Mouse (Mus musculus) urinary bladder, postnatal 4 days (tissue): ENCODE results near the gene Stmnd1.
"Not testable (repeated sequence)": the region's sequence is repeated elsewhere in the genome, so short reads cannot be mapped to it uniquely, and the experiment has no call there.

Experiments
- DNase-seq, 2 experiments: peaks; one replicate each; pipeline ENCODE4 v3.0.0; 2021 to 2022; ENCODE audit warnings: low spot score in 2 of 2

Stmnd1 gene

DNA sequence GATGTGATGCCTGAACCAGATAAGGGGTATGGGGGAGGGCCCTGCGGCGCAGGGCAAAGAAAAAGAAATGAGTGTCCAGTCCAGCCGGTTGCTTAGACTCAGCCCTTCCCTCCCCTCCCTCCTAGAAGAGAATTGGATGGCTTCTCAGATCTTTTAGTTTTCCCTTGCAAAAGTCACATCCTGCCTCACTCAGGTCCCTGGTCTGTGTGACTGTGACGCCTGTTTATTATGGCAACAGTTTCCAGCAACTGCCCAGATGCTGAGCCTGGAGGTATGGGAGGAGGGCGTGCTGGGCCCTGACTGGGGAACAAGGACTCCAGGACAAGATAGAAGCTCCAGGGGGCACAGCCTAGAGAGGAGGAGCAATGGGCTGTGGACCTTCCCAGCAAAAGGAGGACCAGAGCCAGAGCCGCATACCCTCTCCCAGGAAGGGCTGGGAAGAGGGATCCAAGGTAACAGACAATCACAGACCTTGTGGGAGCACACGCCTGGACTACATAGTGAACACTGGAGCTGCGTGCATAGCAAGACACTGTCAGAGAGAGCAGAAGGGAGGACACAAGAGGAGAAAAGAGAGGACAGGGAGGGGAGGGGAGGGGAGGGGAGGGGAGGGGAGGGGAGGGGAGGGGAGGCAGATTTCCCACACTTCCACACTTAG is at the start of gene Stmnd1:
TSS of gene Stmnd1 (plus strand) at position 269 of the 658 bp plus-strand sequence.
- peak in 1 of 2 experiments; percentile 32 for DNase-seq

DNA sequence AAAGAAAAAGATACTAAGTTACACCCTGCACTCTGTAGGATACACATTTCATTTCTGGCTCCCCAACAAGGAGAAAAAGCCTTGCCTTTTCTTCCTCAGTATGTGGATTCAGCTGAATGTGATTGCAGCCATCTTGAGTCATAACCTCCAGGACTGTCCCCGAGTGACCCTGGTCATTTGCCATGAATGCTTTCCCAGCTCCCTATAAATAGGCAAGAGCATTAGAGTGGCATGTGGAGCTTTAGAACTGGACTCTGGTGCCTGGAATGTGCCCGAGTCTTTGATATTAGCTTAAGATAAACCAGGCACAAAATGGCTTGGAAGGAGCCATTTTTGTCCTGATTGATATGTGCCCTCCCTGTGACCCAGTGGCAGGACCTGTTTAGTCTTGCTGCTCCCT is 46.6 kb upstream of the Stmnd1 start:
- no peak for DNase-seq

DNA sequence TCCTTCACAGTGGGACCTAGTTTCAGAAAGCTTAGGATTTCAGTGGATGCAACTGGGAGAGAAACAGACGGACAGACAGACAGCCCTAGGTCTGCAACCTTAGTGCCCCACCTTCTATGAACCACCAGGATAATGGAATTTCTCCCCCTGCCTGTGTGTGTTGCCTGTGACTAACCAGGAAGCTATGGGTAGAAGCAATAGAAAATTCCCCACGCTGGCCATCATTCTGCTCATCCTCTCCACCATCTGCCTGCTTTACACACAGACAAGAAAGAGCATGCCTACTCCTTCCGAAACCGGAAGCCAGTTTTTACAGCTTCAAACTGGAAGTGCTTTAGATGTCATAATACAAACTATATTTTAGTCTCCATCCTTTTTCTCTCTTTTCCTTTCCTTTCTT is 46.0 kb upstream of the Stmnd1 start:
- no peak for DNase-seq

DNA sequence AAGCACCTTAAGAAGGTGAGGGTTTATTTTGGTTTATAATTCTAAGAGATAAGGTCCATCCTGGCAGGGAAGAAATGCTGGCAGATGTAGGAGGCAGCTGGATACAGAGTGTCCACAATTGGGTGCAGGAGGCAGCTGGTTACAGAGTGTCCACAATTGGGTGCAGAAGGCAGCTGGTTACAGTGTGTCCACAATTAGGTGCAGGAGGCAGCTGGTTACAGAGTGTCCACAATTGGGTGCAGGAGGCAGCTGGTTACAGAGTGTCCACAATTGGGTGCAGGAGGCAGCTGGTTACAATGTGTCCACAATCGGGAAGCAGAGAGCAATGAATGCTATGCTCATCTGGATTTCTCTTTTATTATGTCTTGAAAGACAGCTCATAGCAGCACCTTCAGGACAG is 44.8 kb upstream of the Stmnd1 start:
- not testable (repeated sequence) for DNase-seq

DNA sequence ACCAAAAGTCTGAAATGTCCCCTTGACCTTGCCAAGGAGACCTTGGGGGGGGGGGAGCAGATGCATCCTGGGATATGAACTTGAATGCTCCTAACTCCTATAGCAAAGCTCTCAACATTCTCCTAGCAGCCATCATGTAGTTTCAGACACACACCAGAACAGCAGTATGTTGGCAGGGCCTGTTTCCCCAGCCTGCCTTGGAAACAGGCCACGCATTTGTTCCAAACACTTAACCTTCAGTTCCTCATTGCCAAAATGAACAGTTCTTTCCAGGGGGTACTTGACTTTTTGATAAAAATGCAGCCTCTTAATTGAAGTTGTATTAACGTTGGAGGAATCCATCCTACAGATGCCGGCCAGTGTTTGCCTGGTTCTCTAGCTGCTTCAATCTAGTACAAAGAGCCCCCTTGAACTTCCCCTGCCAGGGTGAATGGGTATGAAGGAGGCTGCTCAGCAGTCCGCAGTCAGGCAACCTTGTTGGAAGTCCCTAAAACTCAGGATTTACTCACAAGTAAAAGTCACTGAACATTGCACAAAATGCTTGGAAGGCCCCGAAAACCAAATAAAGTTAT is 41.9 kb upstream of the Stmnd1 start:
- no peak for DNase-seq

DNA sequence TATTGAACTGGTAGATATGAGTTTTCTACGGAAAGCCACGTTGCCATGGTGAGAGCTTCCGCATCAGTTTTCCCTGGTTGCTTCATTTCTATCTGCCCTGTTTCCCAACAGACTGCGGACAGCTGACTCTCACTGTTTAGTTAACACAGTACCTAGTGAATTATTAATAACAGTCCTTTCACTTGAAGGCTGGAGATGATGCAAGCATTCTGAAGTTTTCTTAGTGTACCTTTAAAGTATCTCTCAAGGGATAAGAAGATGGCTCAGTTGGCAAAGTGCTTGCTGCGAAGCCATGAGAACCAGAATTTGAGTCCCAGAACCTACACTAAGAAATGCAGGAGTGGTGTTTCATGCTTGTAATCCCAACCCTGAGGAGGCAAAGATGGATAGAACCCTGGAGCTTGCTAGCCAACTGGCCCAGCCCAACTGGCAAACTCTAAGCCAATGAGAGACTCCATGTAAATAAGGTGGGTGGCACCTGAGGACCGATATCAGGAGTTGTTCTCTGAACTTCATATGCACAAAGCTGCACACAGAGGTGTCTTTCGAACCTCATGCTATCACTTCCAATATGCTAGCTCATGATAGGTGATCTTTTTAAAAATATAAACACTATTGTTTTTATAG is 35.7 kb upstream of the Stmnd1 start:
- no peak for DNase-seq

DNA sequence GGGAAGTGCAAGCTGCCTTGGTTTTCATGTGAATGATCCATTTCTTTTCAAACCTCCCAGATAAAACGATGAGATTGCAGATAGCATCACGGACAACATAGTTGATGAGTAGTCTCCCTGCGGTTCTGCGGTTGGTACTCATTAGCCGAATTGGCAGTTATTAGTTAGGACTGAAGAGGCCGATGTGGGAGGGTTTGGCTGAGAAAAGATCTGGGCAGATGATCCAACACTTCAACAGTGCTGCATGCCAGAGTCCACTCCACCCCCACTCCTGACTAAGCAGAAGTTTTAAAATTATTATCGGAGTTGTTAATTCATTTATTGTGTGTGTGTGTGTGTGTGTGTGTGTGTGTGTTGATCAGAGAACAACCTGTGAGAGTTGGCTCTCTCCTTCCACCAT is 34.7 kb upstream of the Stmnd1 start:
- no peak for DNase-seq

DNA sequence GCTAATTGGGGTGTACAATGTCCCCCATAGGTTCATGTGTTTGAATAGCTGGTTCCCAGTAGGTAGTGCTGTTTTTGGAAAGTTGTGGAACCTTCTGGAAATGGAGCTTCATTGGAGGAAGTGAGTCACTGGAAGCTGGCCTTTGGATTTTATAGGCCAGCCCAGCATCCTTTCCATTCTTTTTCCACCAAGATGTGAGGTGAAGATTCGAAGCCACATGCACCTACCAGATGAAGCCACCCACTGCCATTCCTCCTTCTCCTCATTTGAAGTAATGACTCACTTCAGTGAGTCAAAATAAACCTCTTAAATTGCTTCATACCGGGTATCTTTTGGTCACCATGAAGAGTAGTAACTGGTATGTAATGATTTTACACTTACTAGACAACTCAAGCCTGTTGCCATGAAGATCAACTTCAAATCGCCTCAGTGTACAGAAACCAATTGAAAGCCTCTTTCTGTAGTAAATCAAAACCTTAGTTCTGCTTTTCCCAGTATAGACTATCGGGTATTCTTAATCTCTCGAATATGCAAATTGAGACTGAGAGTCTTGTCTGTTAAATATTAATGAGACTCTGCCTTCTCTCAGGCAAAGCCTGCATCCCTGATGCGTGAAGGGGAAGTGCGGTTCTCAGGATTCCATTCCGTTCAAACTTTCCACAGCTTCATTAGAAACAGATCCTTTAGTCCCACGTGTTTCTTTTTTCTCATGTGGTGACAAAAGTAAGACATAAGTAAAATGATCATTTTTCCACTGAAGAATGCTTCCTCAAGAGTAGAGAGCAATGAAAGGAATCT is 31.9 kb upstream of the Stmnd1 start:
- no peak for DNase-seq

DNA sequence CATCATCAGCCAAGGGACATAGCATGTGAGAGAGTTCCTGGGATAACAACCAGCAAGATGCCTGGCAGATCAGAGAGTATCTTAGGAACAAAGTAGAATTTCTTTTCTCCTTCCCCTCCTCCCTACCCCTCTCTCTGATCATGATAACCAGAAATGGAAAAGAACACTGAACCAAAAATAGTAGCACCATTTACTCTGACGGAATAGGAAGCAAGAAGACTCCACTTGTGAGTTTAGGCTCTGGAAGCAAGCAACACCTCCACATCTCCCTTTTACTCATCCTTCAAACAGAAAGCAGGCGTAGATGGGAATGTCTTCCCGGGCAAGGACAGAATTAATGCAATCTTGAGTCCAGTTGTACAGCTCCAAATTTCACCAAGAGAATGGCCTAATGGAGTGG is 19.8 kb upstream of the Stmnd1 start:
- no peak for DNase-seq

DNA sequence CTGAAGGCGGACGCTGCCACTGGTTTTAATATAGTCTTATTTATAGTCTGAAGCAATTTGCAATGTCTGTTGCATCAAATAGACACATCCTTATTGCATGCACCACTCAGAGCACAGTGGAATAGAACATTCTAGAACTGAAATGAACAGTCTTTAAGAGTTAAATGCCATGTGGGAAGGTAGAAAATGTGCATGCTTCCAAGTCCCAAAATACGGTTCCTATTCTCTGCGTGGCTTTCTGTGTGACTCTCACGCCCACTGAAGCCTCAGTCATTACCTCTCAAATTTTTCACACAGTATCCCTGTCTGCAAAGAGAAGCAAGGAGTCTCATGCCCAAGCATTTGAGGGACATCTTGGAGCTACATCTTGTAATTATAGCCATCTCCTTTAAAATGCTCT is 19.4 kb upstream of the Stmnd1 start:
- no peak for DNase-seq

DNA sequence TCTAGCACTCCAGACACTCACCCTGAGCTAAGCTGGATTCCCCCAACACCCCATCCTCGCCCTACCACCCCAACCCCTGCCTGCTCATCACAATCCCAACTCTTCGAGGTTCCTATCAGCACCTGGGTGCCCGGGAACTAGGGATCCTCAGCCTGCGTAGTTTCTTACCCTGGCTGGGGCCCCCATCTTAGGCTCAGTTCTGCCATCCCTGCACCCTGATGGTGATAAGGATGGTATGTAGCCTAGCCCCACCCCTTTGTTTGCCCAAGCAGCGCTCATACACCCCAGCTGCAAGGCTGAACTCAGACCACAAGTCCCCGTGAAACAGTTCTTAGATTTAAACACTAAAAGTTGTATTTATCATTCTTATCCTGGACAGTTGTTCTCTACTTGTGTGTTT is 17.9 kb upstream of the Stmnd1 start:
- no peak for DNase-seq

DNA sequence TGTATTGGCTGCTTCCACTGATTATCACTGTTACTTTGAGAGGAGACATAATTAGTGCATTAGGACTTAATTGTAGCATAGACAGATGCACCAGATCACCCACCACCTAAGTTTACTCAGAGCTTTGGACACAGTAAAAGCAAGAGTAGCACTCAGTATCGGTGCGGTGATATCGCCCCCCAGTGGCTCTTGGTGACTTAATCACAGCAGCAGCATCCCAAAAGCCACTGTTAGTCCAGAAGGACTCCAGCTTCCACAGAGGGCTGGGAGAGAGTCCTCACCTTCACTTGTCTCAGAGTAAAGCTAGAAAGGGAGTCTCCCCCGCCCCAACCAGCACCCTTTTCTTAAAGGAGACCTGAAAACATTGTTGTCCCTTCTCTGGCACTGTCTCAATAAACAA is 15.7 kb upstream of the Stmnd1 start:
- DNase-seq: peak; percentile 40 to 77

DNA sequence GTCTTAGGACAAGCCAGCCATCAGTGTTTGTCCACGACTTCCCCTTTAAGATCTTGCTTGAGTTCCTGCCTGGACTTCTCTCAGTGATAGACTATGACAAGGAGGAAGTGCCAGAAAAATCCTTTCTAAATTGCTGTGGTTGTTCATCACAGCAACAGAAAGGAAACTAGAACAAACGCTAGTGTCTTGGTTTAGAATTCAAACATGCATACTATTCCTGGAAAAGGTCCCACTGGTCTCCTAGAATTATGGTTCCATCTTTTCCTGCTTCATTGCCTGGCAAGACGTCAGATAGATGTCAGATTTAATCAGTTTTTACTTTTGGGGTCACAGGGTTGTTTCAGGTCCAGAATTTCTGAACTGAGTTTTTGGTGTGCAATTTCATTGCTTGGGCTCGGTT is 14.0 kb upstream of the Stmnd1 start:
- no peak for DNase-seq

DNA sequence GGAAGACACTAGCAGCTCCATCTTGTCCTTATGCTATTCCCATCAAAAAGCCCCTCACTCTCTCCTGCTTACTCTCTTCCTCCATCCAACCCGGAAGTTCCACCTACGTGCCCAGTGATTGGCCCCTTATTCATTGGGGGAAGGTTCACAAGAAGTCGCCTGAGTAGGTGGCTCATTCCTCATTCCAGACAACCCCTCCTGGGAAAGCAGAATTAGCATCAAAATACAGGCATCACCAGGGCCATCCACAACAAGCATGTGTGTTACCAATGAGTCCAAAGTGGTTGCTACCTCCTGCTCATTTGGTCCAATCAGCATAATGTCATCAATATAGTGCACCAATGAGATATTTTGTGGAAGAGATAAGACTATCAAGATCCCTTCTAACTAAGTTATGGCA is 12.3 kb upstream of the Stmnd1 start:
- no peak for DNase-seq

DNA sequence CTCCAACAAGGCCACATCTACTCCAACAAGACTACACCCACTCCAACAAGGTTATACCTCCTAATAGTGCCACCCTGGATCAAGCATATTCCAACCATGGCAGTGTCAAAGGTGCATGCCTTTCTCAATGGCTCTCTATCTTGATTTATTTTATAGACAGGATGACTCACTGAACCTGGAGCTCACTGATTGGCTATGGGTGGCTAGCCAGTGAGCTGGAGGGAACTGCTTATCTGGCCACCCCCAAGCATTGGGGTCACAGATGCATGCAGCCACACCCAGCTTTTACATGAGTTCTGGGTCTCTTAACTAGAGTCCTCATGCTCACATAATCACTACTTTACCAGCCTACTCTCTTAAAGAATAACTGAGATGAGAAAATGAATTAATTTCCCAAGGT is 5.7 kb upstream of the Stmnd1 start:
- no peak for DNase-seq

DNA sequence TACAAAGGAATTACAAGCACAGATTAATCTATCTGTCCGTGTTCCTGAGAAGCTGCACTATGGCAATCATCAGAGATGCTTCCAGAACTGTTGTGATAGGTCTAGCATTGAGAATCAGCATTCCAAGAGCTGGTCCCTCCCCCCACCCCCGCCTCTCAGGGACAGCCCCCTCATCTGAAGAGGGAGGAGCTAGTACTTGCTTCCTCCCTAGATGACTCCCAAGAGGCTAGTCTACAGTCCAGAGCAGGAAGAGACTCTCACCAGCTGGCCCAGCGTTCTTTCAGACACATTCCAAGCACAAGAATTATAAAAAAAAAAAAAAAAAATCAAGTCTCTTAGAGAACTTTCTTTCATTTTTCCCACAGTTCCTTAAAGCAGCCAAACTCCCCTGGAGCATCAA is 5.2 kb upstream of the Stmnd1 start:
- DNase-seq: no peak

DNA sequence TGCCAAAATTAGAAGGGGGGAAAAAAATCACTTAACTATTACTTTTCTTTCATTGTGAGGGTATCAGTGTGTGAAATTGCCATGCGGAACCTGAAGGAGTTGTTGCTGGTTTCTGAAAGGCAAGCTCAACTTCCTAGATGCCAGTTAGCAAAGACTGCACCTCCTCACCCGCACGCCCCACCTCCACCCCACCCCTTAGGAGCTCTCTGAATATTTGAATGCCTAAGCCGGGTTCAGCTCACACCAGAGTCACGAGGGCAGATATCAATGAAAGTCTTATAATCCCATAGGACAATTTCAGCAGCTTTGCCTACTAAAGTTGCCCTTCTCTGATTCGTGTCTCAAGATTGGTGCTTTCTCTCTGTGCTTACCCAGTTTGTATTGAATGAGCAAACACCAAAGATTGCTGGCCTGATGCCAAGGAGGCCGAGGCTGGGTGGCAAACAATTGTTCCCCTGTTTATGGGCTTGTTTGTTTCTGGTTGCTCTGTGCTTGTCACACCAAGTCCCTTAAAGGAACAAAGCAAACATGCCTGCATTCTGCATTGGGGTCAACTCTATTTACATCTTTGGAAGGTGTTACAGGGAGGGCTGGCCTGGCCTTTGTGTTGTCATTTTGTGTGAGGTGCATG is 4.6 kb upstream of the Stmnd1 start:
- peak; percentile 38 to 73 for DNase-seq

DNA sequence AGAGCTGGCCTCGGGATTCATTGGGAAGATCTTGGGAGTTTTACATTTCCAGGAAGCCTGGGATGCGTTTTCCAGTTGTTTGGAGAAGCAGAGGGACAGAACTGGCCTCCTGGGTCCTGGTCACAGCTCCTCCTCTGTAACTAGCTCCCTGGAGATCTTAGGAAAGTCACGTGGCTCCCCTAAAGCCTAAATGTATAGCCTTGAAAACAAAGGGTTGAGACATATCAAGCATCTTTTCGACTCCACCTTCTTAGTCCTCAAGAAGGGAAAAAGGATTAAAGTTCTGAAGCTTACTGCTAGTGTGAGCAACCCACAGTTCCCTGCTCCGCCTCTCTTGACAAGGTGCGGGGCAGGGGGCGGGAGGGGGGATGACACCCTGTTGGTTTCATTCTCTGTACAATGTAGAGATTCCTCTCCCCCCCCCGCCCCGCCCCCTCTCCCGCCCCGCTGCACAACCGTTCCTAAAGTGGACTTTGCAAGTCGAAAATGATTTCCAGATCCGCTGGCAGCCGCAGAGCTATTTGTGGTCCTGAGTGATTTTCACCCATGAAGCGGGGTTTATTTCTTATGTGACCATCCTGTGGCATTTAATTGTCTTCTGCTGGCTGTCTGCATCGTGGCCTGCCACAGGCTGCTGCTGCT is 589 bp upstream of the Stmnd1 start:
- DNase-seq: no peak

DNA sequence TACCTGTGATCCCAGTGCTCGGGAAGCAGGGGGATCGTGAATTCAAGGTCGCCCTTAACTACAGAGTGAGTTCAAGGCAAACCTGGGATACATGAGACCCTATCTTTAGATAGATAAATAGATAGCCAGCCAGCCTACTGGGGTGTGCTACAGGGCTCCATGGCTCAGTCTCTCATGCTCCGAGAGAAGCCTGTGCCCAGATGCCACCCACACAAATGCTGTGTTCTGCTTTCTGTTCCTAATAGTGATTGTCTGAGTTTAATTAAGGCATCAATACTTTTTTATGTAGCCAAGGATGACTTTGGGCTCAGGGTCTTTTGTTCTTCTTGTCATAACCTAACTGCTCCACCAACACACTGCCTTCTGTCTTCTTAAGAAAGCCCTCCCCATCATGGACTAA is 2.2 kb downstream of the Stmnd1 start:
- no peak for DNase-seq

DNA sequence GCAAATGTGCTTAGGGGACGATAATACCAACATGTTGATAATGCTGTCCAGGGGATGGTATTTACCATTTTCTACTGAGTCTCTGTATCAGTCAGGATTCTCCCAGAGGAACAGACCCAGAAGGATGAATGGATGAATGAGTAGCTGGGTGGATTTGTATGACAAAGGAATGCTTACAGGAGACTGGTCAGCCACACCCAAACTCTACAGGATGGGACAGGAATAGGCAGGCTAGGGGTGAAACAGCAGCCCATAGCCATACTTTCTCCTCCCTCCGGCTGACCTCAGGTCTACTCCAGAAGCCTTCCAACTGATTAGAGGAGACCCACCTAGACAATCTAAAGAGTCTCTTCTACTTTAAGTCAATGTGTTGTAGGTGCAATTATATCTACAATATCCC is 9.0 kb downstream of the Stmnd1 start:
- no peak for DNase-seq

DNA sequence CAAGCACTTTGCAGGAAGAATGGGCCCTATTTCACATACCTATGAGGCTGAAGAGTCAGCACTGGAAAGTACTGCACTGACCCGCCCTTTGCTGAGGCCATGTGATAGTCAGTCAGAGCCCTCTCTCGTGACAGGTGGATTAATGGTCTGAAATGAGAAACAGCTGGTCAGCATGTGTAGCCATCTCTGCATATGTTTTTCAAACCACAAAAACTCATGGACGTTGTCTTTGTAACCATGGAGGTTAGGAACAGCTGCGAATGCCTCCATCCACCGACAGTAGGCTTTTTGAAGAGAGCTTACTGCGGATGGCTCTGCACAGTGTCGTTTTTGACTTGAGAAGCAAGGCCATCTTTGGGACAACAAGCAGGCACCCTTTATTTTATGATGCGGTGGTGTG is 14.3 kb downstream of the Stmnd1 start:
- no peak for DNase-seq

DNA sequence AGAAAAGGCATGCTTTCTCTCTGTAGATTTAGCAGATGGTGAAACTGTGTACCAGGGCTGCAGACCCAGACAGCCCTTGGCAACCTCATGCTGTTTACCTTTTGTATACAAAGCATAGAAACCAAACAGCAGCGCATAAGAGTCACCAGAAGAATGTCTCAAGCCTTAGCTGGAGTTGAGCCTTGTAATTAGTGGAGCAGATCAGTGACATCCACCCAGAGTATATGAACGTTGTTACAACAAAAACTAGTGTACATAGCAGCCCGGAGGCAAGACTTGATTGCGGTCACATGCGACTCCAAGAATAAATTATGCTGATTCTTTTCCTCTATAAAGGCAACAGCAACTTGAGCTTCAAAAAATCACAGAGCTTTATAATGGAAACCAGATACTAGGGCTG is 14.9 kb downstream of the Stmnd1 start:
- DNase-seq: no peak
